Comparison of ENCODE assay signal across 27 mouse cellular contexts in the genomic region with DNA sequence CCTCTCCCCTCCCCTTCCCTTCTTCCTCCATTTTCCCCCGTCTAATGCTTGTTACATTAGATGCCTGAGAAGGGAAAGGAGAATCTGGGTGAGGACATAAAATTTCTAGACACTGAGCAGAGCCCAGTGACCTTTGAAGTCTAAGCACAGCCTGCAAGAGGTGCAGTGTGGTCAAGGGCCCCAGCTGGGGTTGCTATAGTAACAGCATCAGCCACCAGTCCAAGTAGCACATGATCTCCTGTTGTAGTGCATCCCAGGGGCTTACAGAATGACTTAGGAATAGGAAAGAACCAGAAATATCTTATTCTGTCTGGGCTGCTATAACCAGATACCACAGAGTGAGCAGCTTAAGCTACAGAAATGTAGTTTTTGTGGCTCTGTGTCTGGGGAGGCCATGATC. TPM values are rescaled to one million over a fixed set of nuclear protein-coding genes. Genes with fewer than 3 reads are reported as not detected.
DNase-seq lines count a peak whose midpoint lies in the region; ATAC-seq and TF ChIP-seq lines count a peak whose summit lies in the region.
"Had no signal": no experiment of that assay in that cellular context is flagged by ENCODE, and none has a peak within 500 bp of the region (broad histone marks: within the 10 kb centered on the region; RNA-seq: fewer than 3 reads in every experiment).

No protein-coding gene starts in this region.

- no peak overlapping the region for H3K9ac ChIP-seq in lung, embryonic 14.5 days
- no peak overlapping the region for H3K9ac ChIP-seq in midbrain, embryonic 12.5 days (replicated peaks)
- H3K9ac ChIP-seq: forebrain, embryonic 12.5 days; neural tube, embryonic 12.5 days had no signal

- intact Hi-C loops in gastrocnemius, adult 2 months (cut with DNase I) = no loop called here

- 38% methylated on average over 1 of the region's 1 CpGs for WGBS in lung, embryonic 14.5 days
- WGBS in midbrain, embryonic 12.5 days = 57% methylated on average over 1 of the region's 1 CpGs

- H3K9me3 ChIP-seq in lung, embryonic 14.5 days (ENCODE audit: low read depth, low read length) = no peaks in the 10 kb centered on the region
- no peaks in the 10 kb centered on the region for H3K9me3 ChIP-seq in midbrain, embryonic 12.5 days
- H3K9me3 ChIP-seq: forebrain, embryonic 12.5 days; neural tube, embryonic 12.5 days had no signal

- H3K27ac ChIP-seq in lung, embryonic 14.5 days (ENCODE audit: low read depth) = peak overlapping the region; percentile 78; the same call in 1 of the 2 replicates
- peak overlapping the region; percentile 17; the same call in 1 of the 2 replicates for H3K27ac ChIP-seq in midbrain, embryonic 12.5 days (replicated peaks)
- no peak overlapping the region for H3K27ac ChIP-seq in gastrocnemius, adult 2 months
- H3K27ac ChIP-seq: forebrain, embryonic 12.5 days; macrophage; neural tube, embryonic 12.5 days had no signal

- ATAC-seq in lung, embryonic 14.5 days (ENCODE audit: insufficient read depth) = no peak
- ATAC-seq in midbrain, embryonic 12.5 days (ENCODE audit: low FRiP score, low read depth) = no peak
- ATAC-seq: activated CD4-positive, CD25-positive, alpha-beta regulatory T cell, adult 4 months; CD4-positive, CD25-positive, alpha-beta regulatory T cell, adult 4 months had no signal

- H3K36me3 ChIP-seq in lung, embryonic 14.5 days (ENCODE audit: insufficient read depth) = no peaks in the 10 kb centered on the region
- H3K36me3 ChIP-seq in midbrain, embryonic 12.5 days = no peaks in the 10 kb centered on the region
- H3K36me3 ChIP-seq: forebrain, embryonic 12.5 days; neural tube, embryonic 12.5 days had no signal

- no peak overlapping the region for H3K4me3 ChIP-seq in lung, embryonic 14.5 days (ENCODE audit: low read depth, low read length)
- H3K4me3 ChIP-seq in midbrain, embryonic 12.5 days = no peak overlapping the region
- H3K4me3 ChIP-seq in gastrocnemius, adult 2 months = no peak overlapping the region
- H3K4me3 ChIP-seq: forebrain, embryonic 12.5 days; neural tube, embryonic 12.5 days had no signal

- no peak overlapping the region for H3K4me2 ChIP-seq in lung, embryonic 14.5 days
- H3K4me2 ChIP-seq in midbrain, embryonic 12.5 days (replicated peaks) = no peak overlapping the region
- H3K4me2 ChIP-seq: forebrain, embryonic 12.5 days; neural tube, embryonic 12.5 days had no signal

- no peaks in the 10 kb centered on the region for H3K4me1 ChIP-seq in lung, embryonic 14.5 days (ENCODE audit: insufficient read depth)
- H3K4me1 ChIP-seq in midbrain, embryonic 12.5 days = peaks cover 5% of the 10 kb centered on the region; the same call in 1 of the 2 replicates

- H3K27me3 ChIP-seq in lung, embryonic 14.5 days (ENCODE audit: insufficient read depth, low read length) = no peaks in the 10 kb centered on the region
- no peaks in the 10 kb centered on the region for H3K27me3 ChIP-seq in midbrain, embryonic 12.5 days
- H3K27me3 ChIP-seq: forebrain, embryonic 12.5 days; neural tube, embryonic 12.5 days had no signal

- no peak for TF ChIP-seq CTCF in lung, embryonic 14.5 days (IDR thresholded peaks at IDR 0.05; ENCODE audit: low read depth)
- TF ChIP-seq CTCF in gastrocnemius, adult 2 months (IDR thresholded peaks at IDR 0.05) = no peak

- peak; percentile 34 for DNase-seq in embryo, embryonic 11 days
- no peak for DNase-seq in embryo, embryonic 9.5 days (ENCODE audit: extremely low spot score)
- no peak for DNase-seq in lung, embryonic 14.5 days
- DNase-seq in lung, postnatal 4 days = no peak
- DNase-seq in retina, postnatal 1 day = peak; percentile 41
- DNase-seq in gastrocnemius, adult 2 months = no peak
- no peak for DNase-seq in heart, adult 8-10 months (ENCODE audit: low spot score)
- DNase-seq: adrenal gland, postnatal 10 days; cerebellum, adult 11 months; cerebellum, postnatal 10 days; gastrocnemius, postnatal 14 days; heart, adult 18-20 months; heart, postnatal 4 days; kidney, postnatal 4 days; layer of hippocampus, postnatal 36 days; lung, adult 18-20 months; thymus, postnatal 36 days had no signal

RNA-seq across cellular contexts. Expression of gene Spp2, which starts 22.7 kb away (rescaled TPM):
- 0.37 TPM in 1 of 2 replicates, not detected in the other for polyA plus RNA-seq in lung, embryonic 14.5 days (2014; fragmentation: Nextera tagmentation; extraction: Ambion mirVana)
- polyA plus RNA-seq in midbrain, embryonic 12.5 days (2016; fragmentation: Nextera tagmentation; extraction: Ambion mirVana) = 2.4 TPM in 1 of 2 replicates, not detected in the other
- not detected for total RNA-seq in gastrocnemius, adult 2 months (2021)
- not detected for total RNA-seq in heart, adult 8-10 months (2022)
- total RNA-seq: ES-E14; gastrocnemius, postnatal 14 days; heart, adult 18-20 months; heart, postnatal 4 days; layer of hippocampus, postnatal 36 days; left cerebral cortex, postnatal 14 days; monocyte, adult 5-6 weeks had no signal
- polyA plus RNA-seq: activated CD4-positive, CD25-positive, alpha-beta regulatory T cell, adult 4 months; CD4-positive, CD25-positive, alpha-beta regulatory T cell, adult 4 months; forebrain, embryonic 12.5 days; heart, embryonic 14.5 days; macrophage; neural tube, embryonic 12.5 days had no signal

Comparison
In these comparisons a context has a peak if more than half of its experiments do, and no peak if none do; other contexts are left out.
1. DNase-seq: peak in embryo, embryonic 11 days (single experiment) and retina, postnatal 1 day (single experiment); none in embryo, embryonic 9.5 days (single experiment), lung, embryonic 14.5 days (single experiment), lung, postnatal 4 days (0 of 2), gastrocnemius, adult 2 months (single experiment) and heart, adult 8-10 months (single experiment).